In genomic region chr2:17838381-17838680, GRCm38 (mm10) we compare ENCODE assay signal across 23 mouse cellular contexts.
DNase-seq lines count a peak whose midpoint lies in the region; ATAC-seq and TF ChIP-seq lines count a peak whose summit lies in the region.
"Had no signal": no experiment of that assay in that cellular context is flagged by ENCODE, and none has a peak within 500 bp of the region (broad histone marks: within the 10 kb centered on the region; RNA-seq: fewer than 3 reads in every experiment).

No protein-coding gene starts in this region.

- no peaks in the 10 kb centered on the region for H3K36me3 ChIP-seq in forebrain, embryonic 12.5 days (replicated peaks)
- no peaks in the 10 kb centered on the region for H3K36me3 ChIP-seq in forebrain, embryonic 13.5 days (ENCODE audit: poor library complexity, severe bottlenecking)
- no peaks in the 10 kb centered on the region for H3K36me3 ChIP-seq in forebrain, embryonic 15.5 days
- H3K36me3 ChIP-seq in hindbrain, embryonic 16.5 days (ENCODE audit: control insufficient read depth, insufficient read depth, low read length) = no peaks in the 10 kb centered on the region
- H3K36me3 ChIP-seq in midbrain, embryonic 15.5 days (replicated peaks) = no peaks in the 10 kb centered on the region
- no peaks in the 10 kb centered on the region for H3K36me3 ChIP-seq in thymus, adult 2 months (ENCODE audit: control insufficient read depth, insufficient read depth, low read length)
- no peaks in the 10 kb centered on the region for H3K36me3 ChIP-seq in neural tube, embryonic 15.5 days
- H3K36me3 ChIP-seq: embryonic facial prominence, embryonic 15.5 days; limb, embryonic 13.5 days; neural tube, embryonic 12.5 days had no signal

- H3K27ac ChIP-seq in forebrain, embryonic 12.5 days = no peak overlapping the region
- no peak overlapping the region for H3K27ac ChIP-seq in forebrain, embryonic 13.5 days
- H3K27ac ChIP-seq in forebrain, embryonic 15.5 days (replicated peaks) = no peak overlapping the region
- H3K27ac ChIP-seq in hindbrain, embryonic 16.5 days (ENCODE audit: low read depth, low read length) = no peak overlapping the region; the same call in 1 of the 2 replicates
- peak overlapping the region; percentile 18; the same call in 1 of the 2 replicates for H3K27ac ChIP-seq in midbrain, embryonic 15.5 days
- no peak overlapping the region for H3K27ac ChIP-seq in thymus, adult 2 months (ENCODE audit: control insufficient read depth, insufficient read depth, low read length)
- no peak overlapping the region; the same call in 1 of the 2 replicates for H3K27ac ChIP-seq in neural tube, embryonic 15.5 days (replicated peaks)
- H3K27ac ChIP-seq: embryonic facial prominence, embryonic 15.5 days; limb, embryonic 13.5 days; liver, embryonic 14.5 days; neural tube, embryonic 12.5 days had no signal

- WGBS in forebrain, embryonic 12.5 days = 47% methylated on average over 7 of the region's 7 CpGs
- WGBS in forebrain, embryonic 13.5 days = 48% methylated on average over 7 of the region's 7 CpGs
- WGBS in forebrain, embryonic 15.5 days = 46% methylated on average over 7 of the region's 7 CpGs
- WGBS in hindbrain, embryonic 16.5 days = 35% methylated on average over 7 of the region's 7 CpGs
- WGBS in midbrain, embryonic 15.5 days = 17% methylated on average over 7 of the region's 7 CpGs
- WGBS in thymus, adult 2 months = 97% methylated on average over 7 of the region's 7 CpGs
- 58% methylated on average over 7 of the region's 7 CpGs for WGBS in neural tube, embryonic 15.5 days

- no peaks in the 10 kb centered on the region for H3K9me3 ChIP-seq in forebrain, embryonic 12.5 days
- H3K9me3 ChIP-seq in forebrain, embryonic 13.5 days (replicated peaks) = no peaks in the 10 kb centered on the region
- H3K9me3 ChIP-seq in forebrain, embryonic 15.5 days = no peaks in the 10 kb centered on the region
- H3K9me3 ChIP-seq in hindbrain, embryonic 16.5 days (ENCODE audit: control insufficient read depth, low read length) = no peaks in the 10 kb centered on the region
- no peaks in the 10 kb centered on the region for H3K9me3 ChIP-seq in midbrain, embryonic 15.5 days
- H3K9me3 ChIP-seq in neural tube, embryonic 15.5 days (replicated peaks) = no peaks in the 10 kb centered on the region
- H3K9me3 ChIP-seq: embryonic facial prominence, embryonic 15.5 days; limb, embryonic 13.5 days; neural tube, embryonic 12.5 days had no signal

- peak overlapping the region; percentile 36; the same call in 1 of the 2 replicates for H3K4me2 ChIP-seq in forebrain, embryonic 12.5 days
- H3K4me2 ChIP-seq in forebrain, embryonic 13.5 days = no peak overlapping the region
- H3K4me2 ChIP-seq in forebrain, embryonic 15.5 days (replicated peaks) = peak overlapping the region; percentile 28
- peak overlapping the region; percentile 31 for H3K4me2 ChIP-seq in hindbrain, embryonic 16.5 days (ENCODE audit: low read length)
- H3K4me2 ChIP-seq in midbrain, embryonic 15.5 days = peak overlapping the region; percentile 41
- no peak overlapping the region for H3K4me2 ChIP-seq in neural tube, embryonic 15.5 days
- H3K4me2 ChIP-seq: heart, embryonic 11.5 days; limb, embryonic 13.5 days had no signal

- TF ChIP-seq CTCF in thymus, adult 2 months (IDR thresholded peaks at IDR 0.05; ENCODE audit: borderline replicate concordance, control insufficient read depth, extremely low read depth, insufficient read depth, low read length, poor library complexity) = no peak

- ATAC-seq in forebrain, embryonic 12.5 days (ENCODE audit: low FRiP score) = no peak
- ATAC-seq in forebrain, embryonic 13.5 days = no peak
- no peak for ATAC-seq in forebrain, embryonic 15.5 days (replicated peaks)
- ATAC-seq in hindbrain, embryonic 16.5 days = no peak
- ATAC-seq in midbrain, embryonic 15.5 days (replicated peaks) = peak; percentile 37; the same call in 1 of the 2 replicates
- no peak for ATAC-seq in neural tube, embryonic 15.5 days (ENCODE audit: low FRiP score)
- ATAC-seq: CD4-positive, CD25-positive, alpha-beta regulatory T cell, adult 4 months; inflammation-experienced regulatory T-cells, adult 6 months; Patski had no signal

- no peak overlapping the region for H3K4me3 ChIP-seq in forebrain, embryonic 12.5 days (replicated peaks)
- H3K4me3 ChIP-seq in forebrain, embryonic 13.5 days = no peak overlapping the region
- H3K4me3 ChIP-seq in forebrain, embryonic 15.5 days = no peak overlapping the region
- no peak overlapping the region for H3K4me3 ChIP-seq in hindbrain, embryonic 16.5 days (ENCODE audit: low read length)
- no peak overlapping the region for H3K4me3 ChIP-seq in midbrain, embryonic 15.5 days
- no peak overlapping the region for H3K4me3 ChIP-seq in thymus, adult 2 months (ENCODE audit: control insufficient read depth, insufficient read depth, low read length)
- H3K4me3 ChIP-seq in neural tube, embryonic 15.5 days (replicated peaks) = no peak overlapping the region
- H3K4me3 ChIP-seq: embryonic facial prominence, embryonic 15.5 days; limb, embryonic 13.5 days; neural tube, embryonic 12.5 days had no signal

- peaks cover 43% of the 10 kb centered on the region for H3K4me1 ChIP-seq in forebrain, embryonic 12.5 days
- peaks cover 44% of the 10 kb centered on the region for H3K4me1 ChIP-seq in forebrain, embryonic 13.5 days
- peaks cover 45% of the 10 kb centered on the region for H3K4me1 ChIP-seq in forebrain, embryonic 15.5 days
- peaks cover 24% of the 10 kb centered on the region for H3K4me1 ChIP-seq in hindbrain, embryonic 16.5 days (ENCODE audit: control insufficient read depth, insufficient read depth, low read depth, low read length)
- H3K4me1 ChIP-seq in midbrain, embryonic 15.5 days = peaks cover 29% of the 10 kb centered on the region
- no peaks in the 10 kb centered on the region for H3K4me1 ChIP-seq in thymus, adult 2 months (replicated peaks; ENCODE audit: control insufficient read depth, insufficient read depth, low read length)
- peaks cover 20% of the 10 kb centered on the region for H3K4me1 ChIP-seq in neural tube, embryonic 15.5 days
- H3K4me1 ChIP-seq: limb, embryonic 13.5 days had no signal

- no peak overlapping the region for H3K9ac ChIP-seq in forebrain, embryonic 12.5 days
- H3K9ac ChIP-seq in forebrain, embryonic 13.5 days = no peak overlapping the region
- H3K9ac ChIP-seq in forebrain, embryonic 15.5 days (replicated peaks) = no peak overlapping the region
- H3K9ac ChIP-seq in hindbrain, embryonic 16.5 days (ENCODE audit: low read depth, low read length) = no peak overlapping the region
- H3K9ac ChIP-seq in midbrain, embryonic 15.5 days = no peak overlapping the region
- no peak overlapping the region for H3K9ac ChIP-seq in neural tube, embryonic 15.5 days (replicated peaks)
- H3K9ac ChIP-seq: embryonic facial prominence, embryonic 15.5 days; limb, embryonic 13.5 days; liver, embryonic 14.5 days; neural tube, embryonic 12.5 days had no signal

- DNase-seq in thymus, adult 2 months = no peak
- no peak for DNase-seq in adrenal gland, adult (ENCODE audit: inconsistent age in 2 of 2, low spot score in 1 of 2)
- DNase-seq: adrenal gland, postnatal 14 days; cerebellum, adult 11 months; heart, postnatal 10 days; kidney, adult 2 months; kidney, postnatal 25 days; spleen, adult 18-20 months; thymus, adult 18-20 months had no signal

- peaks cover 3% of the 10 kb centered on the region; the same call in 1 of the 2 replicates for H3K27me3 ChIP-seq in forebrain, embryonic 12.5 days
- no peaks in the 10 kb centered on the region for H3K27me3 ChIP-seq in forebrain, embryonic 13.5 days
- H3K27me3 ChIP-seq in forebrain, embryonic 15.5 days = no peaks in the 10 kb centered on the region
- no peaks in the 10 kb centered on the region for H3K27me3 ChIP-seq in hindbrain, embryonic 16.5 days (replicated peaks; ENCODE audit: control insufficient read depth, insufficient read depth, low read length)
- no peaks in the 10 kb centered on the region; the same call in none of the 2 replicates for H3K27me3 ChIP-seq in midbrain, embryonic 15.5 days (replicated peaks)
- no peaks in the 10 kb centered on the region for H3K27me3 ChIP-seq in thymus, adult 2 months (ENCODE audit: control insufficient read depth, insufficient read depth, low read length)
- no peaks in the 10 kb centered on the region for H3K27me3 ChIP-seq in neural tube, embryonic 15.5 days (replicated peaks)
- H3K27me3 ChIP-seq: embryonic facial prominence, embryonic 15.5 days; limb, embryonic 13.5 days; neural tube, embryonic 12.5 days had no signal

- no peak for TF ChIP-seq POLR2A in thymus, adult 2 months (IDR thresholded peaks at IDR 0.05; ENCODE audit: control insufficient read depth, extremely low read depth, insufficient read depth, low read length, poor library complexity)

Comparison
In these comparisons a context has a peak if more than half of its experiments do, and no peak if none do; other contexts are left out.
1. H3K4me2 ChIP-seq: peak in forebrain, embryonic 12.5 days (single experiment), forebrain, embryonic 15.5 days (single experiment), hindbrain, embryonic 16.5 days (single experiment) and midbrain, embryonic 15.5 days (single experiment); none in forebrain, embryonic 13.5 days (single experiment) and neural tube, embryonic 15.5 days (single experiment).